In the genomic region with DNA sequence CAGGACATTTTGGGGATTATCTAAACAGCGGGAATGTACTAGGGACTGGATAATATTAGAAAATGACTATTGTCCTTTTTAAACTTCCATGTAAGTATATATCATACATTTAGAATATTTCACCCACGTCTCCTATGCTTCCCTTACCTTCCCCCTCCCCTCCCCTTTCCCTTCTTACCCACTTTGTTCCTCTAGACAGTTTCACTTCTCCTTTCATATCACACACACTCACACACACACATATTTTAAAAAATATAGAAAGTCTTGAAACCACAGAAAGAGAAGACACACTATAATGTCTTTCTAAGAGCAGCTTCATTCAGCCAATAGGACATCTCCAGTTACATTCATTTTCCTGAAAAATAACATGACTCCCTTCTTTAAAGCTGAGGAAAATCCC, we compare ENCODE assay signal across 23 mouse cellular contexts. TPM values are rescaled to one million over a fixed set of nuclear protein-coding genes. Genes with fewer than 3 reads are reported as not detected.
A peak's percentile ranks its signal among the peaks of the same experiment; 100 is the strongest.
DNase-seq lines count a peak whose midpoint lies in the region; ATAC-seq and TF ChIP-seq lines count a peak whose summit lies in the region.
"Had no signal": no experiment of that assay in that cellular context is flagged by ENCODE, and none has a peak within 500 bp of the region (broad histone marks: within the 10 kb centered on the region; RNA-seq: fewer than 3 reads in every experiment).

No protein-coding gene starts in this region.

- no peak for TF ChIP-seq POLR2A in CH12.LX (IDR thresholded peaks at IDR 0.05; ENCODE audit: low read depth, low read length)

- no peak for TF ChIP-seq RAD21 in CH12.LX (IDR thresholded peaks at IDR 0.05; ENCODE audit: low read depth, low read length)

- H3K27ac ChIP-seq in CH12.LX (ENCODE audit: insufficient read depth, low read depth) = no peak overlapping the region
- H3K27ac ChIP-seq: embryonic facial prominence, embryonic 10.5 days; forebrain, embryonic 13.5 days; heart, embryonic 10.5 days; hindbrain, embryonic 13.5 days had no signal

- H3K9ac ChIP-seq in CH12.LX (ENCODE audit: insufficient read depth, low read depth) = no peak overlapping the region
- H3K9ac ChIP-seq: forebrain, embryonic 13.5 days; forebrain, postnatal 0 days; hindbrain, embryonic 13.5 days had no signal

- dilution Hi-C loops in CH12.LX (cut with MboI; ENCODE audit: extremely low pct_ligation_motif_present, extremely low pct_unique_long_range_greater_than_20kb, low sequenced_read_pairs) = no loop called here

- no peaks in the 10 kb centered on the region for H3K9me3 ChIP-seq in CH12.LX (replicated peaks; ENCODE audit: low read length)
- H3K9me3 ChIP-seq: embryonic facial prominence, embryonic 10.5 days; forebrain, embryonic 13.5 days; heart, embryonic 10.5 days; hindbrain, embryonic 13.5 days had no signal

- peak; percentile 88 for ATAC-seq in megakaryocyte, adult 5-6 weeks (ENCODE audit: poor library complexity, severe bottlenecking)
- ATAC-seq: CD4-positive, CD25-positive, alpha-beta regulatory T cell, adult 4 months; forebrain, embryonic 13.5 days; forebrain, postnatal 0 days had no signal

- no peaks in the 10 kb centered on the region for H3K36me3 ChIP-seq in CH12.LX (replicated peaks in 1 of 2; ENCODE audit: control insufficient read depth in 1 of 2, insufficient read depth in 1 of 2, low read length in 1 of 2)
- no peaks in the 10 kb centered on the region for H3K36me3 ChIP-seq in splenic B cell, adult 2 months (ENCODE audit: control insufficient read depth, insufficient read depth, low read length, poor library complexity, severe bottlenecking)
- H3K36me3 ChIP-seq: embryonic facial prominence, embryonic 10.5 days; heart, embryonic 10.5 days; hindbrain, embryonic 13.5 days had no signal

- TF ChIP-seq EP300 in CH12.LX (IDR thresholded peaks at IDR 0.05; ENCODE audit: low read length) = peak; percentile 89

- H3K79me2 ChIP-seq in CH12.LX (replicated peaks; ENCODE audit: control insufficient read depth, extremely low read depth, insufficient read depth, poor library complexity, severe bottlenecking) = no peaks in the 10 kb centered on the region

- H3K4me2 ChIP-seq in CH12.LX (ENCODE audit: insufficient read depth, low read depth, poor library complexity, severe bottlenecking) = peak overlapping the region; percentile 10; the same call in 1 of the 2 replicates
- H3K4me2 ChIP-seq: forebrain, embryonic 13.5 days; hindbrain, embryonic 13.5 days had no signal

- H3K27me3 ChIP-seq in CH12.LX (replicated peaks) = peaks cover 39% of the 10 kb centered on the region
- H3K27me3 ChIP-seq in splenic B cell, adult 2 months (ENCODE audit: control insufficient read depth, insufficient read depth, low read length, poor library complexity, severe bottlenecking) = no peaks in the 10 kb centered on the region
- H3K27me3 ChIP-seq: forebrain, embryonic 13.5 days had no signal

- in situ Hi-C loops in CH12.LX (cut with MboI; ENCODE audit: low pct_ligation_motif_present, low pct_unique_long_range_greater_than_20kb, low sequenced_read_pairs) = no loop called here

- no peak overlapping the region for H3K4me3 ChIP-seq in CH12.LX (replicated peaks in 1 of 3; ENCODE audit: low read depth in 2 of 3, low read length in 2 of 3, poor library complexity in 1 of 3)
- H3K4me3 ChIP-seq: embryonic facial prominence, embryonic 10.5 days; forebrain, embryonic 13.5 days; heart, embryonic 10.5 days; hindbrain, embryonic 13.5 days had no signal

- TF ChIP-seq CTCF in CH12.LX (conservative IDR thresholded peaks at IDR 0.05 in 1 of 2, IDR thresholded peaks at IDR 0.05 in 1 of 2; ENCODE audit: low read depth in 2 of 2, low read length in 2 of 2) = no peak

- DNase-seq in A20 (ENCODE audit: low read depth, low spot score) (peak; percentile 50), CH12.LX (ENCODE audit: extremely low read depth) (peak; percentile 42)
- peak; percentile 64 for DNase-seq in splenic B cell, adult 2 months (ENCODE audit: low read depth, low spot score)
- DNase-seq in layer of hippocampus, adult 9-10 months (ENCODE audit: low spot score) = no peak
- DNase-seq in adrenal gland, adult 2 months = no peak
- DNase-seq: adrenal gland, postnatal 25 days; cerebellum, adult 18-20 months; cerebellum, adult 9-11 months; cerebellum, postnatal 36 days; forebrain, postnatal 0 days; gastrocnemius, postnatal 14 days; heart, postnatal 10 days; heart, postnatal 4 days had no signal

- peaks cover 0 to 19% of the 10 kb centered on the region in 2 experiments; a peak in 2 of 4 replicates for H3K4me1 ChIP-seq in CH12.LX (ENCODE audit: control insufficient read depth in 1 of 2, insufficient read depth in 2 of 2)
- H3K4me1 ChIP-seq: hindbrain, embryonic 13.5 days had no signal

TF ChIP-seq in CH12.LX, 34 proteins besides CTCF, POLR2A, EP300 and RAD21:
- TF ChIP-seq CHD2 (IDR thresholded peaks at IDR 0.05; ENCODE audit: low read length) = peak; percentile 50; the same call in 1 of the 2 replicates
- no peak for TF ChIP-seq USF2 (conservative IDR thresholded peaks at IDR 0.05; ENCODE audit: low read depth, low read length)
- peak; percentile 94 for TF ChIP-seq IRF4 (IDR thresholded peaks at IDR 0.05; ENCODE audit: low read depth, low read length)
- no peak for TF ChIP-seq PAX5 (IDR thresholded peaks at IDR 0.05; ENCODE audit: low read length)
- TF ChIP-seq NELFE (IDR thresholded peaks at IDR 0.05; ENCODE audit: low read depth, low read length) = no peak
- 0 out of 2 replicates have a peak, but pooled peaks have one; percentile 24 for TF ChIP-seq MAFK (IDR thresholded peaks at IDR 0.05; ENCODE audit: insufficient replicate concordance, low read length)
- TF ChIP-seq JUN (IDR thresholded peaks at IDR 0.05; ENCODE audit: insufficient read depth, low read depth, low read length) = 0 out of 2 replicates have a peak, but pooled peaks have one; percentile 5
- TF ChIP-seq MAZ (IDR thresholded peaks at IDR 0.05; ENCODE audit: low read depth, low read length) = 0 out of 2 replicates have a peak, but pooled peaks have one; percentile 58
- peak; percentile 40; the same call in 1 of the 2 replicates for TF ChIP-seq BHLHE40 (IDR thresholded peaks at IDR 0.05; ENCODE audit: low read depth, low read length)
- TF ChIP-seq E2F4 (IDR thresholded peaks at IDR 0.05; ENCODE audit: insufficient replicate concordance, low read depth, low read length) = no peak
- TF ChIP-seq HCFC1 (IDR thresholded peaks at IDR 0.05; ENCODE audit: low read depth, low read length) = no peak
- peak; percentile 52; the same call in 1 of the 2 replicates for TF ChIP-seq RCOR1 (conservative IDR thresholded peaks at IDR 0.05; ENCODE audit: low read depth, low read length)

RNA-seq across cellular contexts. Expression of gene Onecut1, which starts 36.6 kb away (rescaled TPM):
- not detected in 2 replicates for total RNA-seq in CH12.LX (2012; rRNA removed)
- not detected in 2 replicates for total RNA-seq in CH12.LX (2014; rRNA removed)
- not detected in 2 replicates for polyA plus RNA-seq in CH12.LX (2012; ENCODE audit: insufficient read length, low read depth)
- not detected in 2 replicates for total RNA-seq in megakaryocyte, adult 5-6 weeks (2015)
- not detected in 2 replicates for total RNA-seq in megakaryocyte, adult 5-6 weeks (2017)
- under 1 TPM in 1 of 2 experiments, not detected in 1; 0.23 TPM for total RNA-seq in adrenal gland, adult 2 months (2021)
- polyA plus RNA-seq in adrenal gland, adult 2 months (2012; rRNA removed) = 0.02 TPM in 1 of 2 replicates, not detected in the other
- total RNA-seq: adrenal gland, postnatal 25 days; gastrocnemius, adult 18-20 months; gastrocnemius, postnatal 14 days; heart, postnatal 10 days; heart, postnatal 4 days; MEL had no signal
- polyA plus RNA-seq: CD4-positive, CD25-positive, alpha-beta regulatory T cell, adult 4 months; gonadal fat pad, adult 2 months; heart, embryonic 14.5 days had no signal

Comparison
In these comparisons a context has a peak if more than half of its experiments do, and no peak if none do; other contexts are left out.
1. DNase-seq: peak in A20 (single experiment), CH12.LX (single experiment) and splenic B cell, adult 2 months (single experiment); none in layer of hippocampus, adult 9-10 months (single experiment) and adrenal gland, adult 2 months (single experiment).